Mouse (Mus musculus) activated CD4-positive, CD25-positive, alpha-beta regulatory T cell, adult 4 months (primary cell): ENCODE results near the gene Gm21411. TPM values are rescaled to one million over a fixed set of nuclear protein-coding genes. Genes with fewer than 3 reads are reported as not detected.
"Not testable (repeated sequence)": the region's sequence is repeated elsewhere in the genome, so short reads cannot be mapped to it uniquely, and the experiment has no call there.

Experiments
- ATAC-seq: one replicate; pipeline ENCODE4 v1.8.0; 2017
- polyA plus RNA-seq, 2 experiments: library from polyadenylated mRNA; unstranded; fragments of 100-300 nt; shearing (Covaris generic); gene quantifications; one replicate each; pipeline ENCODE4 v1.2.1; 2017

Gm21411 gene
- 1 to 10 TPM in 1 of 2 experiments, not detected in 1; 2.1 TPM for polyA plus RNA-seq

DNA sequence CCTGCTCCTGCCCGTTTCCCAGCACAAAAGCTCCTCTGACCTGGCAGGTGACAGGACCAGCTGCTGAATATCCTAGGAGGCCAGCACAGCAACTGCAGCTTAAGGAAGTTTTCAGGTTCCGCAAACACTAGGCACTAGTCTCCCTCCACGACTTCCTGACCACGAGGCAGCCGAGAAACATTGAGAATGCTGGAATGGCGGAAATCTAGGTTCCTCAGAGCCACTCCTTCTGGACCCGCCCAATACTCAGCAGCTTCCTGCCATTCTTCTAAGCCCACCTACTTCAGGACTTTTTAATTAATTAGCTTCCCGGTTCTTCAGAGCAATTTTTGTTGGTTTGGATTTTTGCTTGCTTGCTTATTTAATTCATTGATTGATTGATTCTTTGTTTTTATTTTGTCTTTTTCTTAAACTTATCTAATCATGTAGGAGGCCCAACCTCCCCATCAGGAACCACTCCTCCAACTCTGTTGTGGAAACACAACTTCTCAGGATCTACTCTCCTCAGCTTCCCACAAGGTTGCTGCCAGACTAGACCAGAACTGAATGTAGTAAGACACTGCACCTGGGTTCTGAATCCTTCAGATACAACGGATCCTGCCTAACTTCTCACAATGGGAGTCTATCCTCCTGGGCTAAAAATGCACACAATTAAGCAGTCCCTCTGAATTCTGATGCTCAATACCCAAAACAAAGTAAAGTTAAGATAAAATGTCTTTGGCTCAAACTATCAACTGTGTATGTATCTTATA is at the start of gene Gm21411:
TSS of gene Gm21411 (minus strand) at position 205 of the 752 bp plus-strand sequence.
- ATAC-seq, result not testable (repeated sequence)

DNA sequence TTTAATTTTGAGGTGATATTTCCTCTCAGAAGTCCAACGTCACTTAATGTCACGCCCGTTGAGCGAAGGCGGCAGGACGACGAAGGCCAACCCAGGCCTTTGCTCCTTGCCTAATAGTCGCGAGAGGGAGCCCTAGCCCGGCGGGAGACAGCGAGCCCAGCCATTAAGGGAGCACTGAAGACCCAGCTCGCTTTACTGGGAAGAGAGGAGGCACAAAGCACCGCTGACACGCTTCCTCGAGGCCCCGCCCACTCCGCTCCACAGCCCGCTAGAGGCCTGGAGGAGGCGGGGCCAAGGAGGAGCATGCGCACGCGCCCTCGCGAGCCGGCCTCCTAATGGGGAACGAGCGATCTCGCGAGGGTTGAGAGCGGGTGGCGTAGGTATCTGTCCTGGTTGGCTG is 32.3 kb upstream of the Gm21411 start:
- not testable (repeated sequence) for ATAC-seq

DNA sequence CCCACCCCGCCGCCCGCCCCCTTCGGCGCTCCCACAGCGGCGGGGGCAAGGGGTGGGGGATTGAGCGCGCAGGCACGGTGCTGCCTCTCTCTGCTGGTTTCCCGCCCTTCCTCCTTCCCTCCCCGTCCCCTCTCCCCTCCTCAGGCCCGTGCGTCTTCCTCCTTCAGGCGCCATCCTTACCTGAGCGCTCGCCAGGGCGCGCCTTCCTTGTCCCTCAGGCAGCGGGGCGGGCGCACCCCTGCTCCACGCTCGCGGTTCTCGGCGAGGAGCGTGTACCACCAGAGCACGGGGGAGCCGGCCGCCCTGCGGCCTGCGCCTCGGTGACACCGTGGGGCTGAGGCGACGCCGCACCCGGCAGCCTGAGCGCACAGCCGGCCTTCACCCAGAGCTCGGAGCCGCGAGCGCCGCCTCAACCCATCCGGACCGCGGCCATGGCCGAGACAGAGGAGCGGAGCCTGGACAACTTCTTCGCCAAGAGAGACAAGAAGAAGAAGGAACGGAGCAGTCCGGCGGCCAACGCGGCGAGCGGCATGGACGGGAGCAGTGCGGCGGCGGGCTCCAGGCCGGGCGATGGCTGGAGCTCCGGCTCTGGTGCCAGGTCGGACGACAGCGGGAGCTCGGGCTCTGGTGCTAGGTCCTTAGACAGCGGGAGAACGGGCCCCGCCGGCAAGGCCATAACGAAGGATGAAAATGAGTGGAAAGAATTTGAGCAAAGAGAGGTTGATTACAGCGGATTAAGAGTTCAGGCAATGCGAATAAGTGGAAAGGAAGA is 23.1 kb upstream of the Gm21411 start:
- no peak for ATAC-seq

DNA sequence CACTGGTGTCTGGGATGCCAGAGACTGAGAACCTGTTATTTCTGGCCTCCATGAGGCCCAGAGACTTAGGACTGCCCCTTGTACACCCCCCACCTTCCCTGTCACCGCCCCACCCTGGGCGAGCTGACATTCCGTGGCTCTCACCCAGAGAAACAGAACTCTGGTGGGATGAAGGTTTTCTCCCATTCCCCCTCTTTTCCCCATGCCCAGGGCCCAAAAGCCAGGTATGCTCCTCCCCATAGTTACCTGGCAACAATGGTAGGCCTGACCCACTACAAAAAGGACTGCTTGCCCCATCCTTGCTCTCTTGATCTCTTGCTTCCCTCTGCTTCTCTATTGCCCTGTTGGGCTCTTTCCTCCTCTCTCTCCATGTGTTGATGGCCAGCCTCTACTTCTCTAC is 5.8 kb upstream of the Gm21411 start:
- ATAC-seq, result no peak

DNA sequence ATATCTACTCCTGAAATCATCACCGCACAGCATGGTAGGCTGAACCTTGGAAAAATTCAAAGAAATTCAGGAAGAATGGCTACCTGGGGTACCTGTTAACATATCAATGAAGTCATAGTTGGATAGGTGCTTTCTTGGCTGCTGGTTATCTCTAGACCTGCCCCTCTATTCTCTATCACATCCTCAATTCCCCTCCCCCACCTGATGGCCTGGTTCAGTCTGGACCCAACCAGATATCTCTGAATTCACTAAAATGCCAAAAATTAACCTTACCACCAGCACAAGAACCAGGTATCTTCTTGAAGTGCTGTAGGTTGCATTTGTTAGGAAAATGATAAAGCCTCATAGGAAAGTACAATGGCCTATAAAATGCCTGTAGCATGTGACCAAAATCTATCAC is 1.3 kb downstream of the Gm21411 start:
- ATAC-seq, result not testable (repeated sequence)

DNA sequence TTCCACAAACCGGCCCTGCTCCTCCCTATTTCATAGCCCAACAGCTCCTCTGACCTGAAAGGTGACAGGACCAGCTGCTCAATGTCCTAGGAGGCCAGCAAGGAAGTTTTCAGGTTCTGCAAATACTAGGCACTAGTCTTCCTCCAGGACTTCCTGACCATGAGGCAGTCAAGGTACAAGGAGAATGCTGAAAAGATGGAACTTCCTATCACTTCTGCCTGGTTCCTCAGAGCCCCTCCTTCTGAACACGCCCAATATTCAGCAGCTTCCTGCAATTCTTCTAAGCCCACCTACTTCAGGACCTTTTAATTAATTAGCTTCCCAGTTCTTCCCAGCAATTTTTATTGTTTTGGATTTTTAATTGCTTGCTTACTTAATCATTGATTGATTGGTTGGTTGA is 4.6 kb downstream of the Gm21411 start:
- not testable (repeated sequence) for ATAC-seq

DNA sequence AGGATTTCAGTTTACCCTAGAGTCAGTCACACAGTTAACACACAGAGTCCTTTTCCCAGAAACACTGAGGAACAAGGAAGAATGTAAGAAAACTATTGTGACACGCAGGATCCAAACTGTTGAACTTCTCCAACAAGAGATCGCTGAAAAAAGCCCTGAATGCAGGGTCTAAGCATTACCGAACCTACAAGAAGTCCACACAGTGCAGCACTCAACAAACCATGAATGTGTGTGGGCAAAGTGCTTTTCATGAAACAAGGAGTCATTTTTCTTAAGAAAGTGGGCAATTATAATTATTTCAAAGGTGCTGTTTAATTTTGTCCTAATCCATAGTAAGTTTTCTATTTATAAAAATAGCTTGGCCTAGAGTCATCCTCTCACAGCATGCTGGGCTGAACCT is 6.3 kb downstream of the Gm21411 start:
- ATAC-seq, result not testable (repeated sequence)

Other genes starting within 250 kb of the Gm21411 start
- gene Zfp989, start 62.4 kb upstream of the Gm21411 start, polyA plus RNA-seq, result 1 to 10 TPM in 1 of 2 experiments, not detected in 1; 4.1 TPM
- under 1 TPM in 1 of 2 experiments, not detected in 1; 0.42 TPM for gene Rex2, start 112.3 kb upstream of the Gm21411 start, polyA plus RNA-seq
- 10 to 100 TPM in 1 of 2 experiments, 1 to 10 TPM in 1; 6.4 to 12.5 TPM for gene Zfp991, start 222.4 kb upstream of the Gm21411 start, polyA plus RNA-seq